Mouse (Mus musculus): ENCODE results near the gene Tnks2.
"Not testable (repeated sequence)": the region's sequence is repeated elsewhere in the genome, so short reads cannot be mapped to it uniquely, and the experiment has no call there.

GRCm38 (mm10) chr19:36821301-36821700, 12.7 kb upstream of the Tnks2 start:
- not testable (repeated sequence) for TF ChIP-seq EP300, CTCF (IDR thresholded peaks at IDR 0.05)
